Mouse (Mus musculus): ENCODE data around the gene Cisd1.

Cisd1 gene

GRCm38 (mm10) chr10:71326789-71327188, 18.0 kb downstream of the Cisd1 start:
- peak; percentile 68 to 69 for DNase-seq (ENCODE audit: low spot score in 2 of 2)

GRCm38 (mm10) chr10:71326123-71326522, 18.6 kb downstream of the Cisd1 start:
- no peak for DNase-seq (ENCODE audit: low spot score in 2 of 2)

GRCm38 (mm10) chr10:71323669-71324068, 21.1 kb downstream of the Cisd1 start:
- no peak for DNase-seq (ENCODE audit: low spot score in 2 of 2)

GRCm38 (mm10) chr10:71316497-71316896, 28.3 kb downstream of the Cisd1 start:
- DNase-seq (ENCODE audit: low spot score in 2 of 2): no peak

DNA sequence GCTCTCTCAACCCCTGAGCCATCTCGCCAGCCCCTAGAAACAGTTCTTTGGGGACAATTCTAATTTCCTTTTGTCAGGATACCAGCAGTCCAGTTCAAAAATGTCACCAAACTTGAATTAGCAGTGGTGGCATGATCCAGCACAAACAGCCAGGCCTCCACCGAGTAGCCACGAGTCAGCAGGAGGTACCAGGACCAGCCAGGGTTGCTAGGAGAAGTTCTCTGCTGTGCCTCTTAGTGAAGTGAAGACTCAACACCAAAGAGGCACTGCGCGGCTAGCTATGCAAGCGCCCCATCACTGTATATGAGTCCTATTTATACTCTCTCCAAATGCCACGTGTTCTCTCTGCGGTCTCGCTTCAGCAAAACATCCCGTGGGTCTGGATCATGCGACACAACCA, 28.7 kb downstream of the Cisd1 start:
- DNase-seq (ENCODE audit: low spot score in 2 of 2): no peak

GRCm38 (mm10) chr10:71314596-71314995, 30.2 kb downstream of the Cisd1 start:
- no peak for DNase-seq (ENCODE audit: low spot score in 2 of 2)

DNA sequence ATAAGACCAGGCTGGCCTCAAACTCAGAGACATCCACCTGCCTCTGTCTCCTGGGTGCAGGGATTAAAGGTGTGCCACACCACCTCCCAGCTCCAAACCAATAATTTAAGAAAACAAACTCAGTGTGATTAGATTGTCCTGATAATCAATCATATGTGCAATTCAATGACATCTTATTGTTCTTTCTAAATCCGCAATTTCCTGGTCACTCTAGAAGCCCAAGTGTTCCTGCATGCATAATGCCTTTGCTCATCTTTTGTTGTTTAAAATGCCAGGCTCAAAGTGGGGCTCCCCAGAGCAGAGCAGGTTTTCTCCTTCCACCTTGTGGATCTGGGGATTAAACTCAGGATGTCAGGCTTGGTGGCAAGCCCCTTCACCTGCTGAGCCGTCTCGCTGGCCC, 34.5 kb downstream of the Cisd1 start:
- no peak for DNase-seq (ENCODE audit: low spot score in 2 of 2)

DNA sequence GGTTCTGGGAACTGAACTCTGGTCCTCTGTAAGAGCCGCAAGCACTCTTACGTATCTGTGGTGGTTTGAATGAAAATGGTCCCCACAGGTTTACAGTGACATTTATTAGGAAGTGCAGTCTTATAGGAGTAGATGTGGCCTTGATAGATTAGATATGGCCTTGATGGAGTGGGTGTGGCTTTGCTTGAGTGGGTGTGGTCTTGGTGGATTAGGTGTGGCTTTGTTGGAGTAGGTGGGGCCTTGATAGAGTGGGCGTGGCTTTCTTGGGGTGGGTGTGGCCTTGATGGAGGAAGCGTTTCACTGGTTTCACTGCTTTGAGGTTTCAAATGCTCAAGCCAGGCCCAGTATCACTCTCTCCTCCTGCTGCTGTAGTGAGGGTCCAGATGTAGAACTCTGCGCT, 36.6 kb downstream of the Cisd1 start:
- no peak for DNase-seq (ENCODE audit: low spot score in 2 of 2)

- DNase-seq (ENCODE audit: low spot score in 2 of 2): no peak
Observed at GRCm38 (mm10) chr10:71306759-71307158, 38.0 kb downstream of the Cisd1 start.

GRCm38 (mm10) chr10:71306190-71306589, 38.6 kb downstream of the Cisd1 start:
- peak; percentile 45 to 58 for DNase-seq (ENCODE audit: low spot score in 2 of 2)

DNA sequence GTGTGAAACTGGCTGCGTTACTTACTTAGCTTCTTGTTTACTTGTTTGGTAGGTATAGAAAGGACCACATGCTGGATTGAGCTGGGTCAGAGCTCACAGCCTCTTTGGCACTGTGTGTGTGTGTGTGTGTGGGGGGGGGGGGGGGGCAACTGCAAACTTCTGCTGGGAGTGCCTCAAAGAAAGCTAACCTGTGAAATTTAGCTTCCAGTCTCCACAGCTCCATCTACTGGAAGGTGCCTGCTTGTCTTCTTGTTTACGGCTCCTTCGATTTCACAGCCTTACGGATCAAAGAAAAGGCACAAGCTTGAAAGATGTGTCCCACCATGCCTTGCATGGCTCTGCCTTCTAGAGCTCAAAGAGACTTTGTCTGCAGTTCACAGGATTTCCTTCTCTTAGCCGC, 42.3 kb downstream of the Cisd1 start:
- no peak for DNase-seq (ENCODE audit: low spot score in 2 of 2)

DNA sequence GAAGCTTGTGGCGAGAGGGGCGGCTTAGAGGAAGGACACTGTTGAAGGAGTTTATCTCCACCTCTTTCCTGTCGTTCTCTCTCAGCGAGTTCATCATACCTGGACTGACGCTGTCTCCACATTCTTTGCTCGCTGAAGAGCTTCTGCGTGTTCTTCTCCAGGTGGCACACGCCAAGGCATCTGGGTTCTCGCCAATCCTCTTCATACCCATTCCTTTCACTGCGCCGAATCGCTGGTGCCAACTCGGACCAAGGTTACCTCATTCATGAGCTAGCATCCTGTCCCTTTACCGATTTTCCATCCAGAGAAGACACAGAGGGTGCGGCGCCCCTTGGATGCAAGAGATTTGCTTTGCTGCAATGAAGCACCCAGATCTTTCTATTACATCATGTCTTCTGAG, 44.6 kb downstream of the Cisd1 start:
- no peak for DNase-seq (ENCODE audit: low spot score in 2 of 2)

- DNase-seq (ENCODE audit: low spot score in 2 of 2): no peak
Observed at GRCm38 (mm10) chr10:71293245-71293644, 51.5 kb downstream of the Cisd1 start.

- no peak for DNase-seq (ENCODE audit: low spot score in 2 of 2)
Observed at GRCm38 (mm10) chr10:71292254-71292653, 52.5 kb downstream of the Cisd1 start.

DNA sequence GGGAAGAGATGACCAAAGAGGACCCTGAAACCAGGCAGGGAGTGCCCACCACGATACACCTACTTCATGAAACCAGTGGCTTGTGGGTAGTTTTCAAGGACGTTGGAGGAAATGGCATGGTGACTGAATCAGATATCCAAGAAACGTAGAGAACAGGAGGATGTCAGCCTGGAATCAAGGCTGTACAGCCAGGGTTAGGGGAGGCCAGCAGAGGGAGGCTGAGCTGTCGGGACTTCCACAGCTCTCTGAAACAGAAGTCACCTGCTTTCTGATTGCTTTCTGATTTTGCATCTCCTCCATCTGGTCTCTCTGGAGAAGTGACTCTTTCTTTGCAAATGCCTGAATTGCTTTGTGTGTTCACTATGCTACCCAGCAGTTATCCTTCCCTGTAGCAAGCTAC, 53.0 kb downstream of the Cisd1 start:
- DNase-seq (ENCODE audit: low spot score in 2 of 2): no peak

GRCm38 (mm10) chr10:71291179-71291661, 53.5 kb downstream of the Cisd1 start:
- DNase-seq (ENCODE audit: low spot score in 2 of 2): no peak

DNA sequence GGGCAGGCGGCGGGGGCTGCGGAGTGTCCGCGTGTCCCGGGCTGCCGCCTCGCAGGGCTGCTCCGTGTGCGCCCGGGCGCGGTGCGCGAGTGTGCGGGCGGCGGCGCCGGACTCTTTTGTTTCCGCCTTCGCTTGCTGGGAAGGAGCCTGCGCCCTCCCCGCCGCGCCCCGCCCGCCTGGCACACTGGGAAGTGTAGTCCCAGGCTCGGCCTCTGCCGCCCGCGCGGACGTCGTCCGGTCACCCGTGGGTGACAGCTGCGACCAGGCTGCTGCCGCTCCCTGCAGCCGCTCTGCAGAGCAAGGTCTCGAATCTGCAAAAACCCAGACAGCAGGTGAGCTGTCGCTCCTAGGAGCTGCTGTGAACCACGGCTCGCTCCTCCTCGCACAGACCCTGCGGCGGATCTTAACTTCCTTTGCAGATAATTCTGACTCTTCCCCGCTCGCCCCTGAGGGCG, 59.6 kb downstream of the Cisd1 start, which contains the start of gene Ube2d1:
Ube2d1 (minus strand) TSS at position 137 of the 455 bp plus-strand sequence.
- peak; percentile 92 to 94 for DNase-seq (ENCODE audit: low spot score in 2 of 2)

DNA sequence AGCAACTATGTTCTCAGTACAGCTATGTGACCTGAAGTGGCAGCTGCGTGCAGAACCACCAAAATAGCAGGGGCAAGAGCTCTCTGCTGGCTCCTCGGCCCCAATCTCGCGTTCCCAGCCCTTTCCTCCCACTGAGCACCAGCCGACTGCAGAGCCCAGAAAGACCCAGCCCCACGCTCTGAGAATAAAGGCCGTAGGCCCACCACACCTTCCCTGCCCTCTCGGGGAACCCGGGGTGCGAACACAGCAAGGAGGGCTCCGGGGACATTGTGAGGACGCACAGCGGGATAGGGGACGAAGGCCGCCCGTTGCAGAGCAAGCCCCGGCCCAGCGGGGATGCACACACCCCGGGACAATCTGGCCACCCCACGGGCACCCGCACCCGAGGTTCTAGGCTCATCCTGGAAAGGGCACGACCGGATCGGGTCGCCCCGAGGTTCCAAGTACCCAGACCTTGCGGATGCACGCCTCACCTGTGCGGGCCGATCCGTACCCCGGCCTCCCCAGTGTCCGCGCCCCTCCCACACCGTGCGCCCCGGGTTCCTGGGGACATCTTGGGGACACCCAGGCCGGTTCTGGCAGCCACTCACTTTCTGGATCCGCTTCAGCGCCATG, 60.1 kb downstream of the Cisd1 start:
- no peak for DNase-seq (ENCODE audit: low spot score in 2 of 2)

DNA sequence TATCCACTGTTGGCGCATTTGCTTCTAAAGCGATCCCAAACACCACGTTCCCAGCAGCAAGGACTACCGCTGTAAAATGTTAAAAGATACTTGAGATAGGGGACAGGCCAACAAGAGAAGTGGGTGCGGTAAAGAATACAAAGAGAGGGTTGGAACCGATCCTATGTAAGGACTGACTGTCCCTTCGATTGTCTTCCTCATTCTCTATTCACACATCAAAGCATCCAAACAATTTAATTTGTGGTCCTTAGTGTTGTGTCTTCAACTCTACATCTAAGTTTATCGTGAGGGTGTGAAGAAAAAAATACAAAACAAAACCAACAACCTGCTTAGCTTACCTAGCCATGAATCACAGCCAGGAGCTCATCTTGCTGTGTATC, 60.6 kb downstream of the Cisd1 start:
- no peak for DNase-seq (ENCODE audit: low spot score in 2 of 2)

Data from frontal cortex, postnatal 36 days (tissue).